Mouse (Mus musculus): ENCODE results near the gene Tpt1.
A peak's percentile ranks its signal among the peaks of the same experiment; 100 is the strongest.
"Not testable (repeated sequence)": the region's sequence is repeated elsewhere in the genome, so short reads cannot be mapped to it uniquely, and the experiment has no call there.

Gene Tpt1

DNA sequence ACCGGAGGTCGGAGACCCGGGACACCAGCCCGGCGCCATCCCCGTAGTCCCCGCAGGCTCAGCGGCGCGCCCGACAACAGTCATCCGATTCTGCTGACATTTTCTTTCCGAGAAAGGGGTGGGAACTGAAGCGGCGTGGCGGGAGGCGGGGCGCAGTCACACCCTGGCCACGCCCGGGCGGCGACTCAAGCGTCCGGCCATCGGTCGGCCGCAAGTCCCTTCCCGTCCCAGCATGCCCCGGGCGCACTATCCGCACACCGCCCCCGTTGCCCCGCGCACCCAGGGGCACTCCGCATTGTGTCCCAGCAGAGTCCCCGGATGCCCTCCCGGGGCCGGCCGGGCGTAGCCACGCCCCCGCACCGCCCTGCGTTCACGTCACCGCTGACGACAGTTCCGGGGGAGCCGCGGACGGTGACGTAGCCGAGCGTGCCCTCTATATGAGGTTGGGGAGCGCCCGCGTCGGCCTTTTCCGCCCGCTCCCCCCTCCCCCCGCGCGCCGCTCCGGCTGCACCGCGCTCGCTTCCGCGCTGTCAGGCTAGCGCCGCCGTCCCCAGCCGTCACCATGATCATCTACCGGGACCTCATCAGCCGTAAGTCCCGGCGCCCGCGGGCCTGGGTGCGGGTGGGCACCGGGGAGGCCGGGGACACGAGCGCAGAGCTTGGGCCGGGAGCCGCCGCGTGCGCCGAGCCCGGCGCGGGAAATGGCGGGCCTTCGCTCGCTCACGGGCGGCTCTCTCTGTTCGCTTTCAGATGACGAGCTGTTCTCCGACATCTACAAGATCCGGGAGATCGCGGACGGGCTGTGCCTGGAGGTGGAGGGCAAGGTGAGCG is at the start of gene Tpt1:
Tpt1 (plus strand) TSS at position 227 of the 831 bp plus-strand sequence.
- DNase-seq, result peak; percentile 98

- no peak for DNase-seq
These were observed 49.0 kb upstream of the Tpt1 start for GRCm38 (mm10) chr14:75795918-75796317.

GRCm38 (mm10) chr14:75797769-75798386 is 47.0 kb upstream of the Tpt1 start:
- no peak for DNase-seq

DNA sequence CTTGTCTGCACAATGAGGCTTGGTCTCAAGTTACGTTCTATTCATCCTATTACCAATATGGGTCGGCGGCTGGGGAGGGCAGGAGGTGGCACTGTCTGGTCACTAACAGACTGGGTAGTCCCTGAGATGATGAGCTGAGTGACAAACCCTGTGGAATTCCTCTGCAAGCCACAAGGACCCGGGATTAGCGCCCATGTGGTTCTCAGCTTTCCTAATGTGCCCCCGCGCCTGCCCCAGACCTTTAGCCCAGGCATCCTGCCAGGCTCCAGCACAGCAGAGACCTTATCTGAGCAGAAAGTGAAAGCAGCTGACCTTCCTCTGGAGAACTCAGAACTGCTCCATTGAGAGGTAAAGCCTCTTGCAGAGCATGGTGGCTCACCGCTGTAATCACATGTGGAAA is 37.1 kb upstream of the Tpt1 start:
- peak; percentile 33 for DNase-seq

DNA sequence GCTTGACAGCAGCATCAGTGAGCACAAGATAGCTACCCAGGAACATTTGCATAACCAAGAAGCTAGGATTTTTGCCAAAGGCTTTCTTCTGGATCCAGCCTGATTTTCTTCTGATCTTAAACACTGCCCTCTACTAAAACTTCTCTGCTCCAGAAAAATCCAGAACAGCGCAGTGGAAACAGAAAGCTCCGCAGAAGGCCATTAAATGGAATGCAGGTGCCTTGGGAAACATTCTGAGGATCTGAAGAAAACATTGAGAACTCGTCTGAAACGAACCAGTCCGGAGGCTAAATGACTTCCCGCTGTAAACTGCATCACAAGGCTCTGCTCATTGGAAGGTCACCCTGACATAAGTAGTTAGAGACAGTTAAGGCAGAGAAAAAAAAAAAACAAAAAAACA is 35.0 kb upstream of the Tpt1 start:
- no peak for DNase-seq

DNA sequence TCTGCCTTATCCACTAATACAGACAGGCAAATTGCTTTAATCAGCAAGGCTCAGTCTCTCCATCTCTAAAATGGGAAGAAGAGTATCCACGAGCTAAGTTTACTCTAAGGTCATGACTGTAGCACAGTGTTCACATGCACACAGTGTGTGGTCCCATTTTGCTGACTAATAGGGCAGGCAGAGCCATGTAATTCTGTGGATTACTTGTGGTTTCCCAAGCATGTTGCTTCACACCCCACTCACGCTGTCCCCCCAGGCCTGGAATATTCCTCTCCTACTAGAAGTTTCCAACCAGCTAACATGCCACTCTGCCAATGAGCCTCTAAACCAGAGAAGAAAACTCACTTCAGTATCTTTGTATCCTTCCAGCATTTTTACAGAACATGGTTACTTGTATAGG is 26.4 kb upstream of the Tpt1 start:
- no peak for DNase-seq

DNA sequence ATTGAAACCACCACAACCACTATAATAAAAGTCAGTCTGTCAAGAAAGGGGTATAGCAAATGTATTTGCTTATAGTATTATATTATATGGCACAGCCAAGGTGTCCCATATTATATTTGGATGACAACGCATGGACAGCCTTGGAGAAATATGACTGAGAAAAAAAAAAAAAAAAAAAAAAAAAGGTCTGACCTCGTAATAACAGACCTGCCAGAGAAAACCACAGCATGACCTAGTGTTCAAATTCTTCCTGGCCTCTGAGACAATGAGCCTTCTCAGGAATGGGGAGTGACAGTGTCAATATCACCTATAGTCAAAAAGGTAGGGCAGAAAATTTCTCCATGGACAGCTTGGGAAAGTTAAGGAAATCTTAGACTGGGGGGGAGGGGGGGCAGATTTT is 25.6 kb upstream of the Tpt1 start:
- DNase-seq, result no peak

- peak; percentile 62 for DNase-seq
These were observed 24.9 kb upstream of the Tpt1 start for GRCm38 (mm10) chr14:75820007-75820406.

DNA sequence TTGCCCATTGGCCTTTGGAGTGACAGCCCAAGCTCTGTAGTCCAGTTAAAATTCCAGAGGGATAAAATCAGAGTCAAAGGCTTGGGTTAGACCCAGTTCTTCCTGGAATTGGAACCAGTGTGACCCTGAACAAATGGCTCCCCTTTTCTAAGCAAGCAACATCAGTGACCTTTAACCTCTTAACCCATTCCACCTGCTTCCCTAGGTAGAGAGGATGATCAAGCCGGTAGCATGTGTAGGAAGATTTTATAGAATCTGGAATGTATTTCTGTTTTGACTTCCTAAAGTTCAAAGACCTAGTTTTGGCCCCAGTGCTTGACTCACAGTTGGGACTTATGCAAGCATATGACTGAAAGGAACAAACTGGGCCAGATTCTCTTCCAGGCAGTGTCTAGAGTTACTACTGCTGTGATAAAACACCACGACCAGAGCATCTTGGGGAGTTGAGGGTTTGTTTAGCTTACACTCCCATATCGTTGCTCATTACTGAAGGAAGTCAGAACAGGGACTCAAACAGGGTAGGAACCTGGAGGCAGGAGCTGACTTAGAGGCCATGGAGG is 18.0 kb upstream of the Tpt1 start:
- no peak for DNase-seq

- peak; percentile 37 for DNase-seq
These were observed 16.7 kb upstream of the Tpt1 start for GRCm38 (mm10) chr14:75828221-75828620.

DNA sequence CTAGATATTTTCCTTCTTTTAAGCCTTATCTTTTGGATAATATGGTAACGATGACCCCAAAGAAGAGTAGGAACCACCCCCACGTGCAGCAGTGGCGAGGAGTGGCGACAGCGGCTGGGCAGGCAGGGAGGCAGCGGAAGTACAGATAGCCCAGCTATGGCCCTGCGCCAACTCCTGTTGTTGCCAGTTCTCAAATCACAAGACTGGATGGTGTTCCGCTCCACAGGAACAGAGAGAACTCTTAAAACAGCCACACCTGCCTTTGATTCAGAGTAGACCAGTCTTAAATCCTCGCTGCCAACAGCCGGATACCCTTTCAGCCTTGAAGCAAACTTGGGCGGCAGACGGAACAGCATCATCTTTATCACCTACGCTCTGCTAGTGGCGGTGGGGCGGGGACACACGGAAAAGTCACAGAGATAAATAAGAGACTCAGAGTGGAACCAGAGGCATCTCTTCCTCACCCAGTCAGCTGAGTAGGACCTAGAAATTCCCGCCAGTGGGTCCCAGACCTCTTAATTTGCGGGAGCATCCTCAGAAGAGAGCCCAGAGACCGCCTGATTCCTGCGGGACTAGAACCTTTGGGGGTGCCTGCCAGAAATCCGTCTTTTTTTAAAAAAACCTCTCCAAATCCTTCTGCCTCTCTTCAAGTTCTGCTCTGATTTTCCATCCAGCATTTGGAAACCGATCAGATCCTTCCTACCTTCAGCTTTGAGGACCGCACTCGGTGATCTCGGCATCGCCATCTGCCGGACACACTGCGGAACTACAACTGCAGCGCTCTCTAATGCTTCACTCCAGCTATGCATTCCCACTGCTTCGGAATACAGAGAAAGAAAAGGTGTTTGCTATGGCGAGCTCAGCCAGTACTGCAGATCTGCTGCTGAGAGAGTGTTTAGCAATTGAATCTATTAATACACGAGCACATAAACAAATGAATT is 15.8 kb upstream of the Tpt1 start:
- peak; percentile 95 for DNase-seq

- not testable (repeated sequence) for DNase-seq
These were observed 15.1 kb upstream of the Tpt1 start for GRCm38 (mm10) chr14:75829817-75830216.

DNA sequence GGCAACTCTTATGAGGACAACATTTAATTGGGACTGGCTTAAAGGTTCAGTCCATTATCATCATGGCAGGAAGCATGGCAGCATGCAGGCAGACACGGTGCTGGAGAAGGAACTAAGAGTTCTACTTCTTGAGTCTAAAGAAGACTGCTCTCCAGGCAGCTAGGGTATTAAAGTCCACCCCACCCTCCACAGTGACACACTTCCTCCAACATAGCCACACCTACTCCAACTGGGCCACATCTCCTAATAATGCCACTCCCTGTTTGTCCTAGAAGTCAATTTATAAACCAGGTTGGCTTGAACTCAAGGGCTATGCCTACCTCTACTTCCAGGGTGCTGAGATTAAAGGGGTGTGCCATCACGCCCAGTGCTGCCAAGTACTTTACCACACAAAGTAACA is 12.9 kb upstream of the Tpt1 start:
- peak; percentile 71 for DNase-seq

- peak; percentile 48 for DNase-seq
These were observed 11.9 kb upstream of the Tpt1 start for GRCm38 (mm10) chr14:75832982-75833381.

GRCm38 (mm10) chr14:75833546-75834250 is 11.2 kb upstream of the Tpt1 start:
- peak; percentile 26 for DNase-seq

GRCm38 (mm10) chr14:75834251-75834738 is 10.6 kb upstream of the Tpt1 start:
- DNase-seq, result peak; percentile 94

DNA sequence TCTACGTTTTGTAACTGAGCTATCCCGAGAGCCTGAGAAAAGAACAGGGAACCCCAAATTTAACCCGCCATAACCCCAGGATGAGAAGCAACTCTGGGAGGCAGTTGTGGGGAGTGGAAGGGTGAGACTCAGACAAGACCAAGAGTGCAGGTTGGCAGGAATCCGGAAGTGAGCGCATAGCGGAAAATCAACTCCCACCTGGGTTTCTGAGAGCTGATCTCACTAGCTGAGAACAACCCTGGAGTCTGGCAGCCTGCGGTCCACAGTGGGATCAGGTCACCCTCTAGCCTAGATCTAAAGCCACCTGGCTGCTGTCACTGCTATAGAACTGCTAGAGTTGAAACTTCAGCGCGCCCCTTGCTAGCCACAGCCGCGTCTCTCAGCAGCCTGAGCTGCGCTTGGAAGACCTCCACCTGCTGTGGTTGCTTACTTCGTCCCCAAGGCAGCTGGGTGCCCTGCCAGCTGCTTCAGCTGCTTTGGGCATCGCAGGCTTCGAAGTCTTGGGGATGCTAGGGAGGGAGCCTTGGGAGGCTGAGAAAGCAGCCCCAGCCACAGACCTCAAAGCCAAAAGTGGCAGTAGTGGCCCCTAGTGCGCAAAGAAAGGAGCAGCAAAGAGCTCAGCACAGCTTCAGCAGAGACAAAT is 10.0 kb upstream of the Tpt1 start:
- peak; percentile 90 for DNase-seq

DNA sequence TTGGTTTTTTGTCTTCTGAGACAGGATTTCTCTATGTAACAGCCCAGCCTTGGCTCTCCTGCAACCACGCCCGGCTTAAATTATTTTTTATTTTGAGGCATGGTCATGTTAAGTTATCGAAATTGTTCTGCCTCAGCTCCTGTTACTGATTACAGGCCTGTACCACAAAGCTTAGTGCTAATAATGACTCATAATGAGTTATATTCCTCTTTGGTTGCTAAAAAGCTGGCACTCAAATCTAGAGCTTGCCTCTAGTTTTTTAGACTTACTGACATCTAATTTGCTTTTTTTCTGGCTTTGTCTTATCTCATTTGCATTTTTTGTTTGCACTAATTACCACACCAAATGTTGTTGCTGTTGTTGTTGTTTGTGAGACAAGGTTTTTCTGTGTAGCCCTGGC is 8.3 kb upstream of the Tpt1 start:
- DNase-seq, result no peak

DNA sequence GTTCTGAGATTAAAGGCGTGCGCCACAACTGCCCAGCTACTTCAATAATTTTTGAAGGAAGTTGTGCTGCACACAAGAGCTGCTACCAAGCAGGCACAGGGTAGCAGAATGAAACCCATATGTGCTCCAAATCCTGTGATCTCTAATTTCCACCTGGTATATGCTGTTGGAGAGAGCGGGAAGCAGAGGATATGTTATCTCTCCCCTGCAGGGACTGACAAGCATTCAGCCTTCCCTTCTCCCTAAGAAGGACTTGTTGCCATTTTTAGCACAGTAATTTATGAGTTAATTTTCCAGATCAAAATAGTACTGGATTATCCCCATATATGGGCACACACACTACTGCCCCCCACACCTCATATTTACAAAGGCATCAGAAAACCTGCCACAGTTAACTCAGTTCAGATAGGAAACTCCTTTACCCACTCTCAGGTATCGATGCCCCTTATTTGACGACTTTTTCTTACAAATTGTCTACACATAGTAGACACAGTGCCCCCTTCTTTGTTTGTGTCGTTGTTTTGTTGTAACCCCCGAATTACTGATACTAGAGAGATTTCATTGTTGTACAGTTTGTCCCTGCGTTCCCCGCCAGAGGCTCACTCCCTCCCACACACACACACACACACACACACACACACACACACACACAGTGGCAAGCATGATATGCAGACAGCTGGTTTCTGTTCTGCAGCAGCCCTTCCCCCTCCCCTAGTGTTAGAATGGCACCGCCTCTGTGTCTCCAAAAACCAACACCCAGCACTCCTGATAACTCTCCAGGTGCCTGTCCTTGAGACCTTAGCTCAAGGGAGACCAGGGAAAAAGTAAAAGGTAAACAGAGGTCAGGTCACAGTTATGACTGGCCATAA is 7.6 kb upstream of the Tpt1 start:
- DNase-seq, result peak; percentile 74

GRCm38 (mm10) chr14:75841758-75842157 is 3.1 kb upstream of the Tpt1 start:
- peak; percentile 50 for DNase-seq

Measured in lung, postnatal 36 days (tissue).